Mouse (Mus musculus) brain, embryonic 14.5 days (tissue): Measurements from ENCODE around the gene Rhog.

Source experiments
- CTCF ChIP-seq: fragments of 200-500 bp; IDR thresholded peaks from 2 replicates; pipeline ENCODE4 v1.5.1; 2012; ENCODE audit warnings: inconsistent platforms, mild to moderate bottlenecking, moderate library complexity, borderline replicate concordance; ENCODE audit not compliant: insufficient read depth, insufficient read length; ENCODE audit errors: extremely low read depth
- POLR2A ChIP-seq: fragments of 200-500 bp; IDR thresholded peaks from 2 replicates; pipeline ENCODE4 v1.6.1; 2012; ENCODE audit warnings: mild to moderate bottlenecking, inconsistent platforms, borderline replicate concordance; ENCODE audit not compliant: poor library complexity, insufficient read depth, insufficient read length, severe bottlenecking; ENCODE audit errors: extremely low read depth

GRCm38 (mm10) chr7:102258753-102259152 is 2.9 kb upstream of the Rhog start:
- TF ChIP-seq POLR2A (no peak), CTCF (no peak)
